Mouse (Mus musculus): Measurements from ENCODE around the gene Gm42688. TPM values are rescaled to one million over a fixed set of nuclear protein-coding genes. Genes with fewer than 3 reads are reported as not detected.
A peak's percentile ranks its signal among the peaks of the same experiment; 100 is the strongest.

Gm42688 gene
- polyA plus RNA-seq, 1 experiment, result 1.9 TPM

- no peaks in the 10 kb centered on the region for H3K4me1 ChIP-seq (ENCODE audit: control insufficient read depth, insufficient read depth, low read length)
These were observed 32.5 kb upstream of the Gm42688 start for GRCm38 (mm10) chr6:83068706-83069487.

GRCm38 (mm10) chr6:83069488-83070246 lies 31.8 kb upstream of the Gm42688 start:
- no peak overlapping the region for H3K4me3 ChIP-seq (ENCODE audit: insufficient read depth, low read length)
- H3K4me1 ChIP-seq (ENCODE audit: control insufficient read depth, insufficient read depth, low read length), result no peaks in the 10 kb centered on the region
- no peak overlapping the region for H3K27ac ChIP-seq (ENCODE audit: insufficient read depth, low read length)
- TF ChIP-seq CTCF (IDR thresholded peaks at IDR 0.05; ENCODE audit: borderline replicate concordance, insufficient read depth, low read length) (no peak), POLR2A (IDR thresholded peaks at IDR 0.05; ENCODE audit: low read depth, low read length) (no peak)

More at GRCm38 (mm10) chr6:83068706-83069487, 32.5 kb upstream of the Gm42688 start:
- Histone ChIP-seq H3K4me3 (ENCODE audit: insufficient read depth, low read length) (no peak overlapping the region), H3K27ac (ENCODE audit: insufficient read depth, low read length) (no peak overlapping the region)
- TF ChIP-seq POLR2A (IDR thresholded peaks at IDR 0.05; ENCODE audit: low read depth, low read length) (no peak), CTCF (IDR thresholded peaks at IDR 0.05; ENCODE audit: borderline replicate concordance, insufficient read depth, low read length) (no peak)

GRCm38 (mm10) chr6:83070247-83070310 lies 31.3 kb upstream of the Gm42688 start, which contains the start of gene Tlx2:
Gene Tlx2 (minus strand): TSS chr6:83070293.
- no peak within 1 kb of the TSS for H3K27ac ChIP-seq (ENCODE audit: insufficient read depth, low read length)
- H3K4me1 ChIP-seq (ENCODE audit: control insufficient read depth, insufficient read depth, low read length), result no peaks in the 10 kb centered on the region
- TF ChIP-seq CTCF (IDR thresholded peaks at IDR 0.05; ENCODE audit: borderline replicate concordance, insufficient read depth, low read length) (no peak), POLR2A (IDR thresholded peaks at IDR 0.05; ENCODE audit: low read depth, low read length) (no peak)
- H3K4me3 ChIP-seq (ENCODE audit: insufficient read depth, low read length), result no peak within 1 kb of the TSS

GRCm38 (mm10) chr6:83070311-83071219 lies 30.9 kb upstream of the Gm42688 start:
- TF ChIP-seq CTCF (IDR thresholded peaks at IDR 0.05; ENCODE audit: borderline replicate concordance, insufficient read depth, low read length) (no peak), POLR2A (IDR thresholded peaks at IDR 0.05; ENCODE audit: low read depth, low read length) (no peak)
- Histone ChIP-seq H3K4me3 (ENCODE audit: insufficient read depth, low read length) (no peak overlapping the region), H3K27ac (ENCODE audit: insufficient read depth, low read length) (no peak overlapping the region), H3K4me1 (ENCODE audit: control insufficient read depth, insufficient read depth, low read length) (no peaks in the 10 kb centered on the region)

GRCm38 (mm10) chr6:83071220-83071619 lies 30.2 kb upstream of the Gm42688 start:
- Histone ChIP-seq H3K4me1 (ENCODE audit: control insufficient read depth, insufficient read depth, low read length) (no peaks in the 10 kb centered on the region), H3K27ac (ENCODE audit: insufficient read depth, low read length) (no peak overlapping the region), H3K4me3 (ENCODE audit: insufficient read depth, low read length) (no peak overlapping the region)
- TF ChIP-seq CTCF (IDR thresholded peaks at IDR 0.05; ENCODE audit: borderline replicate concordance, insufficient read depth, low read length) (no peak), POLR2A (IDR thresholded peaks at IDR 0.05; ENCODE audit: low read depth, low read length) (no peak)

GRCm38 (mm10) chr6:83074979-83075378 lies 26.4 kb upstream of the Gm42688 start:
- Histone ChIP-seq H3K4me3 (ENCODE audit: insufficient read depth, low read length) (no peak overlapping the region), H3K4me1 (ENCODE audit: control insufficient read depth, insufficient read depth, low read length) (no peaks in the 10 kb centered on the region), H3K27ac (ENCODE audit: insufficient read depth, low read length) (no peak overlapping the region)
- TF ChIP-seq POLR2A (IDR thresholded peaks at IDR 0.05; ENCODE audit: low read depth, low read length), result no peak
- TF ChIP-seq CTCF (IDR thresholded peaks at IDR 0.05; ENCODE audit: borderline replicate concordance, insufficient read depth, low read length), result no peak

- TF ChIP-seq CTCF (IDR thresholded peaks at IDR 0.05; ENCODE audit: borderline replicate concordance, insufficient read depth, low read length) (no peak), POLR2A (IDR thresholded peaks at IDR 0.05; ENCODE audit: low read depth, low read length) (no peak; the same call in 1 of the 2 replicates)
- H3K4me3 ChIP-seq (ENCODE audit: insufficient read depth, low read length), result peak within 1 kb of the TSS; percentile 76
These were observed 23.6 kb upstream of the Gm42688 start, which contains the start of gene Pcgf1 for GRCm38 (mm10) chr6:83077630-83078323. Gene Pcgf1 (plus strand): TSS chr6:83077869.

GRCm38 (mm10) chr6:83078324-83078858 lies 23.0 kb upstream of the Gm42688 start:
- H3K4me3 ChIP-seq (ENCODE audit: insufficient read depth, low read length), result peak overlapping the region; percentile 76

More at GRCm38 (mm10) chr6:83077630-83078323, 23.6 kb upstream of the Gm42688 start, which contains the start of gene Pcgf1:
- H3K4me1 ChIP-seq (ENCODE audit: control insufficient read depth, insufficient read depth, low read length), result no peaks in the 10 kb centered on the region
- peak within 1 kb of the TSS; percentile 84 for H3K27ac ChIP-seq (ENCODE audit: insufficient read depth, low read length)

GRCm38 (mm10) chr6:83080210-83080609 lies 21.2 kb upstream of the Gm42688 start:
- TF ChIP-seq CTCF (IDR thresholded peaks at IDR 0.05; ENCODE audit: borderline replicate concordance, insufficient read depth, low read length), result no peak
- no peak for TF ChIP-seq POLR2A (IDR thresholded peaks at IDR 0.05; ENCODE audit: low read depth, low read length)
- Histone ChIP-seq H3K4me1 (ENCODE audit: control insufficient read depth, insufficient read depth, low read length) (no peaks in the 10 kb centered on the region), H3K27ac (ENCODE audit: insufficient read depth, low read length) (no peak overlapping the region), H3K4me3 (ENCODE audit: insufficient read depth, low read length) (no peak overlapping the region)

More at GRCm38 (mm10) chr6:83078324-83078858, 23.0 kb upstream of the Gm42688 start:
- no peaks in the 10 kb centered on the region for H3K4me1 ChIP-seq (ENCODE audit: control insufficient read depth, insufficient read depth, low read length)
- TF ChIP-seq CTCF (IDR thresholded peaks at IDR 0.05; ENCODE audit: borderline replicate concordance, insufficient read depth, low read length) (no peak), POLR2A (IDR thresholded peaks at IDR 0.05; ENCODE audit: low read depth, low read length) (peak; percentile 62)
- H3K27ac ChIP-seq (ENCODE audit: insufficient read depth, low read length), result peak overlapping the region; percentile 84
